Mouse (Mus musculus): Measurements from ENCODE around the gene Gm49416.
"Not testable (repeated sequence)": the region's sequence is repeated elsewhere in the genome, so short reads cannot be mapped to it uniquely, and the experiment has no call there.

Gene Gm49416

GRCm38 (mm10) chr19:8875031-8875430 is 13.7 kb upstream of the Gm49416 start:
- DNase-seq (ENCODE audit: extremely low spot score): no peak

- peak; percentile 88 for DNase-seq (ENCODE audit: extremely low spot score)
Measured at GRCm38 (mm10) chr19:8880311-8881033, 8.3 kb upstream of the Gm49416 start, which contains the start of gene Uqcc3. Gene Uqcc3 (minus strand): TSS chr19:8880923.

- DNase-seq (ENCODE audit: extremely low spot score): no peak
Measured at GRCm38 (mm10) chr19:8881034-8881392, 7.7 kb upstream of the Gm49416 start.

- DNase-seq (ENCODE audit: extremely low spot score): no peak
Measured at GRCm38 (mm10) chr19:8883616-8884015, 5.1 kb upstream of the Gm49416 start, which contains the start of the genes Lbhd1 and Gm49403. Gene Lbhd1 (plus strand): TSS chr19:8883732. Gene Gm49403 (plus strand): TSS chr19:8883930.

- peak; percentile 54 for DNase-seq (ENCODE audit: extremely low spot score)
Measured at GRCm38 (mm10) chr19:8886916-8887584, 1.7 kb upstream of the Gm49416 start.

- peak; percentile 40 for DNase-seq (ENCODE audit: extremely low spot score)
Measured at GRCm38 (mm10) chr19:8887585-8888463, 902 bp upstream of the Gm49416 start.

- DNase-seq (ENCODE audit: extremely low spot score): peak; percentile 90
Measured at GRCm38 (mm10) chr19:8892829-8893766, 4.4 kb downstream of the Gm49416 start, which contains the start of gene Ints5. Gene Ints5 (plus strand): TSS chr19:8893005.

- no peak for DNase-seq (ENCODE audit: extremely low spot score)
Measured at GRCm38 (mm10) chr19:8895397-8895960, 6.8 kb downstream of the Gm49416 start.

GRCm38 (mm10) chr19:8896231-8896630 is 7.5 kb downstream of the Gm49416 start:
- DNase-seq (ENCODE audit: extremely low spot score): not testable (repeated sequence)

- peak; percentile 37 for DNase-seq (ENCODE audit: extremely low spot score)
Measured at GRCm38 (mm10) chr19:8897211-8897864, 8.6 kb downstream of the Gm49416 start.

- DNase-seq (ENCODE audit: extremely low spot score): peak; percentile 95
Measured at GRCm38 (mm10) chr19:8897865-8898495, 9.3 kb downstream of the Gm49416 start, which contains the start of gene Ganab. Gene Ganab (plus strand): TSS chr19:8898071.

- DNase-seq (ENCODE audit: extremely low spot score): no peak
Measured at GRCm38 (mm10) chr19:8898576-8898975, 9.8 kb downstream of the Gm49416 start.

GRCm38 (mm10) chr19:8899079-8899478 is 10.4 kb downstream of the Gm49416 start:
- DNase-seq (ENCODE audit: extremely low spot score): no peak

- DNase-seq (ENCODE audit: extremely low spot score): no peak
Measured at GRCm38 (mm10) chr19:8903412-8903811, 14.7 kb downstream of the Gm49416 start.

- no peak for DNase-seq (ENCODE audit: extremely low spot score)
Measured at GRCm38 (mm10) chr19:8908531-8908930, 19.8 kb downstream of the Gm49416 start.

- no peak for DNase-seq (ENCODE audit: extremely low spot score)
Measured at GRCm38 (mm10) chr19:8911810-8912209, 23.1 kb downstream of the Gm49416 start.

- DNase-seq (ENCODE audit: extremely low spot score): no peak
Measured at GRCm38 (mm10) chr19:8914212-8914611, 25.5 kb downstream of the Gm49416 start.

GRCm38 (mm10) chr19:8919000-8919399 is 30.3 kb downstream of the Gm49416 start:
- DNase-seq (ENCODE audit: extremely low spot score): no peak

- DNase-seq (ENCODE audit: extremely low spot score): no peak
Measured at GRCm38 (mm10) chr19:8919684-8920072, 31.0 kb downstream of the Gm49416 start.
